Mouse (Mus musculus) ES-E14 (cell line): Measurements from ENCODE around the gene Nlk.

ENCODE experiments used
- CHD2 ChIP-seq: IDR thresholded peaks from 2 replicates; pipeline ENCODE4 v1.6.1; 2014; ENCODE audit warnings: mild to moderate bottlenecking, low read depth, low read length, inconsistent platforms
- MAFK ChIP-seq: IDR thresholded peaks from 2 replicates; pipeline ENCODE4 v1.6.1; 2014; ENCODE audit warnings: mild to moderate bottlenecking, low read depth, low read length, inconsistent platforms; ENCODE audit not compliant: insufficient read depth

DNA sequence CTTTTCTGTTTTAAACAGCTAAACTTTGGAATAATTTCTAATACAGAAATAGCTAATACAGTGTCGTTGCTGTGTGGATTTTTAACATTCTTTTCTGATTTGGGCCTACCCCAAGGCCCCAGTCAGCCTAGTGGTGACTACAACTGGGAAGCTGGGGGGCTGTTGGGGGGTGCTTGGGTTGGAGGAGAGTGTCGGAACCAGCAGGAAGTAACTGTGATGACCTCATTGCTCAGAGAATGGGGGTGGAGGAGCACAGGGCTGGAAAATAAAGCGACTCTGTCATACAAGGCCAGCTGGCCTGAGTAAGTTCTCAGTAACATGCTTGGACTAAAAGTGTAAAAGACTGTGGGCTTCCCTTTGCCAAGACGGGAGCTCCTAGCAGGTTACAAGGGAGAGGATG lies 48.3 kb upstream of the Nlk start:
- TF ChIP-seq CHD2 (no peak), MAFK (no peak)
